Mouse (Mus musculus) inflammation-experienced regulatory T-cells (primary cell): ENCODE results near the gene Olfr1462. TPM values are rescaled to one million over a fixed set of nuclear protein-coding genes. Genes with fewer than 3 reads are reported as not detected.

Experiments used
- polyA plus RNA-seq, 2 experiments: library from polyadenylated mRNA; unstranded; fragments of 100-300 nt; shearing (Covaris generic); gene quantifications; one replicate each; pipeline ENCODE4 v1.2.1; 2017

The Olfr1462 gene
- under 1 TPM in 1 of 2 experiments, not detected in 1; 0.05 TPM for polyA plus RNA-seq

GRCm38 (mm10) chr19:13185434-13185833, at the start of gene Olfr1462:
Gene Olfr1462, plus strand, starts transcription at chr19:13185734.

GRCm38 (mm10) chr19:13149449-13149848, 36.1 kb upstream of the Olfr1462 start, which contains the start of gene Olfr1459:
Gene Olfr1459, minus strand, starts transcription at chr19:13149549.

GRCm38 (mm10) chr19:13162700-13163099, 22.8 kb upstream of the Olfr1462 start, which contains the start of gene Olfr1461:
Gene Olfr1461, plus strand, starts transcription at chr19:13163000.

GRCm38 (mm10) chr19:13231028-13231427, 45.5 kb downstream of the Olfr1462 start, which contains the start of gene Olfr1463:
Gene Olfr1463, plus strand, starts transcription at chr19:13231328.

Other genes with a start within 250 kb of the Olfr1462 start
- gene Olfr1450, start 235.5 kb upstream of the Olfr1462 start, polyA plus RNA-seq, result under 1 TPM in 1 of 2 experiments, not detected in 1; 0.97 TPM
- 1 to 10 TPM in 1 of 2 experiments, not detected in 1; 2.2 TPM for gene Olfr1451, start 190.7 kb upstream of the Olfr1462 start, polyA plus RNA-seq
- gene Olfr1453, start 157.4 kb upstream of the Olfr1462 start, polyA plus RNA-seq, result not detected
- gene Olfr1454, start 125.1 kb upstream of the Olfr1462 start, polyA plus RNA-seq, result not detected
- gene Olfr1457, start 87.8 kb upstream of the Olfr1462 start, polyA plus RNA-seq, result 1 to 10 TPM in 1 of 2 experiments, not detected in 1; 1.1 TPM
- under 1 TPM in 1 of 2 experiments, not detected in 1; 0.77 TPM for gene Olfr1458, start 79.0 kb upstream of the Olfr1462 start, polyA plus RNA-seq
- gene Olfr1459, start 36.2 kb upstream of the Olfr1462 start, polyA plus RNA-seq, result under 1 TPM; 0.07 to 0.38 TPM
- under 1 TPM in 1 of 2 experiments, not detected in 1; 0.71 TPM for gene Olfr1461, start 22.7 kb upstream of the Olfr1462 start, polyA plus RNA-seq
- gene Olfr1463, start 45.6 kb downstream of the Olfr1462 start, polyA plus RNA-seq, result not detected
- gene Olfr1465, start 129.8 kb downstream of the Olfr1462 start, polyA plus RNA-seq, result not detected
- not detected for gene Olfr1466, start 153.1 kb downstream of the Olfr1462 start, polyA plus RNA-seq
- gene Olfr1467, start 176.5 kb downstream of the Olfr1462 start, polyA plus RNA-seq, result under 1 TPM; 0.06 to 0.65 TPM
- gene Olfr1469, start 222.1 kb downstream of the Olfr1462 start, polyA plus RNA-seq, result 1 to 10 TPM in 1 of 2 experiments, under 1 TPM in 1; 0.39 to 1.0 TPM